8 mouse cellular contexts compared by ENCODE assay signal in genomic region chr3:37769268-37769756, GRCm38 (mm10). TPM values are rescaled to one million over a fixed set of nuclear protein-coding genes. Genes with fewer than 3 reads are reported as not detected.
DNase-seq lines count a peak whose midpoint lies in the region; ATAC-seq lines count a peak whose summit lies in the region.

No protein-coding gene starts in this region.

- no peaks in the 10 kb centered on the region; the same call in 1 of the 2 replicates for H3K4me1 ChIP-seq in hindbrain, embryonic 11.5 days (replicated peaks; ENCODE audit: control insufficient read depth, insufficient read depth, low read length)
- H3K4me1 ChIP-seq in liver, embryonic 16.5 days (ENCODE audit: control insufficient read depth, low read depth, low read length): no peaks in the 10 kb centered on the region; the same call in 1 of the 2 replicates
- peaks cover 20% of the 10 kb centered on the region for H3K4me1 ChIP-seq in neural tube, embryonic 12.5 days

- H3K4me3 ChIP-seq in hindbrain, embryonic 11.5 days (ENCODE audit: low read depth, low read length): no peak overlapping the region
- H3K4me3 ChIP-seq in liver, embryonic 16.5 days (ENCODE audit: low read depth, low read length): no peak overlapping the region
- H3K4me3 ChIP-seq in neural tube, embryonic 12.5 days: no peak overlapping the region

- no peaks in the 10 kb centered on the region for H3K9me3 ChIP-seq in hindbrain, embryonic 11.5 days (ENCODE audit: control insufficient read depth, low read length)
- H3K9me3 ChIP-seq in liver, embryonic 16.5 days (replicated peaks; ENCODE audit: control insufficient read depth, low read length): no peaks in the 10 kb centered on the region
- H3K9me3 ChIP-seq in neural tube, embryonic 12.5 days: no peaks in the 10 kb centered on the region

- no peaks in the 10 kb centered on the region for H3K36me3 ChIP-seq in hindbrain, embryonic 11.5 days (ENCODE audit: control insufficient read depth, insufficient read depth, low read length)
- no peaks in the 10 kb centered on the region for H3K36me3 ChIP-seq in liver, embryonic 16.5 days (ENCODE audit: control insufficient read depth, insufficient read depth)
- no peaks in the 10 kb centered on the region for H3K36me3 ChIP-seq in neural tube, embryonic 12.5 days

- H3K4me2 ChIP-seq in hindbrain, embryonic 11.5 days (replicated peaks; ENCODE audit: low read depth, low read length): no peak overlapping the region
- no peak overlapping the region for H3K4me2 ChIP-seq in liver, embryonic 16.5 days (ENCODE audit: low read depth, low read length)
- peak overlapping the region; percentile 8 for H3K4me2 ChIP-seq in neural tube, embryonic 12.5 days (replicated peaks)

- H3K9ac ChIP-seq in hindbrain, embryonic 11.5 days (ENCODE audit: low read depth, low read length): no peak overlapping the region
- H3K9ac ChIP-seq in liver, embryonic 16.5 days (ENCODE audit: low read depth, low read length): no peak overlapping the region
- no peak overlapping the region; the same call in 1 of the 2 replicates for H3K9ac ChIP-seq in neural tube, embryonic 12.5 days

- ATAC-seq in hindbrain, embryonic 11.5 days (ENCODE audit: low FRiP score): peak; percentile 80; the same call in 1 of the 2 replicates
- ATAC-seq in liver, embryonic 16.5 days (ENCODE audit: low read depth): peak; percentile 71
- peak; percentile 43 for ATAC-seq in neural tube, embryonic 12.5 days (ENCODE audit: low FRiP score, low read depth)

- 34% methylated on average over 5 of the region's 5 CpGs for WGBS in hindbrain, embryonic 11.5 days
- 10% methylated on average over 5 of the region's 5 CpGs for WGBS in liver, embryonic 16.5 days (ENCODE audit: insufficient replicate concordance)
- WGBS in neural tube, embryonic 12.5 days: 9% methylated on average over 5 of the region's 5 CpGs

- H3K27me3 ChIP-seq in hindbrain, embryonic 11.5 days (ENCODE audit: control insufficient read depth, insufficient read depth, low read length): no peaks in the 10 kb centered on the region
- H3K27me3 ChIP-seq in liver, embryonic 16.5 days (ENCODE audit: control insufficient read depth, insufficient read depth, low read depth, low read length): no peaks in the 10 kb centered on the region
- H3K27me3 ChIP-seq in neural tube, embryonic 12.5 days (replicated peaks): no peaks in the 10 kb centered on the region

- H3K27ac ChIP-seq in hindbrain, embryonic 11.5 days (ENCODE audit: low read depth, low read length): peak overlapping the region; percentile 53; the same call in 1 of the 2 replicates
- no peak overlapping the region for H3K27ac ChIP-seq in liver, embryonic 16.5 days (ENCODE audit: low read length)
- H3K27ac ChIP-seq in neural tube, embryonic 12.5 days: no peak overlapping the region

- DNase-seq in adipocyte (ENCODE audit: low spot score): peak; percentile 53
- DNase-seq in cerebellum, adult 18-20 months: peak; percentile 76 to 82
- DNase-seq in frontal cortex, postnatal 10 days (ENCODE audit: low spot score in 2 of 2): peak; percentile 61 to 67
- DNase-seq in hindbrain, embryonic 11.5 days (ENCODE audit: low spot score): peak; percentile 46
- peak; percentile 69 to 70 for DNase-seq in layer of hippocampus, adult 8-10 months (ENCODE audit: low spot score in 2 of 2)
- DNase-seq in spleen, adult 18-20 months: no peak

RNA-seq across cellular contexts. Expression of gene Gm5148, which starts 45.0 kb away (rescaled TPM):
- polyA plus RNA-seq in hindbrain, embryonic 11.5 days (2014; fragmentation: Nextera tagmentation; extraction: Ambion mirVana): 2.9 and 3.0 TPM in 2 replicates
- total RNA-seq in layer of hippocampus, adult 8-10 months (2022): 1 to 10 TPM; 4.3 to 5.8 (median 4.8) TPM
- polyA plus RNA-seq in liver, embryonic 16.5 days (2015; fragmentation: Nextera tagmentation; extraction: Ambion mirVana): 2.6 and 2.9 TPM in 2 replicates
- polyA plus RNA-seq in neural tube, embryonic 12.5 days (2016; fragmentation: Nextera tagmentation; extraction: Ambion mirVana): 2.7 and 3.1 TPM in 2 replicates

Comparison
In these comparisons a context has a peak if more than half of its experiments do, and no peak if none do; other contexts are left out.
1. DNase-seq: peak in adipocyte (single experiment), cerebellum, adult 18-20 months (2 of 2), frontal cortex, postnatal 10 days (2 of 2), hindbrain, embryonic 11.5 days (single experiment) and layer of hippocampus, adult 8-10 months (2 of 2); none in spleen, adult 18-20 months (0 of 2).
2. Peak in every context shown above with its lines, with median percentiles within 50 percentile points of each other: ATAC-seq.